ENCODE assay signal across 9 mouse cellular contexts in the genomic region with DNA sequence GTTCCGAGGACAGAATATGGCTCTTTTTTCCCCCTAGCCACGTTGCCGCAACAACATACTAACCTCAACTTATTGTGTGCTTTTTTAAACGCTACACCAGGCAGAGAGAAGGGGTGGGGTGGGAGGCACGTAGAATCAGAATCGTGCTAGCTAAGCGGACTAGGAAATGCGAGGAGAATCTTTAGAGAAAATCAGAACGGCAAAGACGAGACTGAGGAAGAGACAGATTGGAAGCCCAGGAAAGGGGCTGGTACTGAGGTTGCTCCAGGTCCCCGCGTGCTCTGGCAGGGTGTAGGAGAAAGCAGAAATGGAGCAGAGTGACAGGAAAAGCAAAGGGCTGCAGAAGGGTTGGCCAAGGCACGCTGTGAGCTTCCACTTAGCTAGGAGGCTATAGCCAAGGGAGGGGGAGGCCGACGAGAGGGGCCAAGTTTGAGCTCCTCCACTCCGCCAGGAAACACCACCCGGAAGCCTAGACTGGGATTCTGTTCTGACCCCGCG. TPM values are rescaled to one million over a fixed set of nuclear protein-coding genes. Genes with fewer than 3 reads are reported as not detected.
DNase-seq lines count a peak whose midpoint lies in the region; ATAC-seq and TF ChIP-seq lines count a peak whose summit lies in the region.
"Had no signal": no experiment of that assay in that cellular context is flagged by ENCODE, and none has a peak within 500 bp of the region (broad histone marks: within the 10 kb centered on the region; RNA-seq: fewer than 3 reads in every experiment).

No protein-coding gene starts in this region.

- no peak overlapping the region for H3K9ac ChIP-seq in forebrain, embryonic 16.5 days (replicated peaks; ENCODE audit: low read depth, low read length)
- no peak overlapping the region for H3K9ac ChIP-seq in lung, embryonic 15.5 days
- no peak overlapping the region for H3K9ac ChIP-seq in hindbrain, embryonic 15.5 days
- H3K9ac ChIP-seq in neural tube, embryonic 11.5 days (ENCODE audit: low read length), result no peak overlapping the region
- H3K9ac ChIP-seq in liver, embryonic 12.5 days, result no peak overlapping the region

- no peak for TF ChIP-seq POLR2A in lung, adult 2 months (IDR thresholded peaks at IDR 0.05; ENCODE audit: borderline replicate concordance, extremely low read depth, low read depth, low read length)

- H3K9me3 ChIP-seq in forebrain, embryonic 10.5 days, result no peaks in the 10 kb centered on the region
- no peaks in the 10 kb centered on the region for H3K9me3 ChIP-seq in forebrain, embryonic 16.5 days (ENCODE audit: control insufficient read depth, low read length)
- no peaks in the 10 kb centered on the region for H3K9me3 ChIP-seq in lung, embryonic 15.5 days
- H3K9me3 ChIP-seq in hindbrain, embryonic 15.5 days, result no peaks in the 10 kb centered on the region
- no peaks in the 10 kb centered on the region for H3K9me3 ChIP-seq in neural tube, embryonic 11.5 days (ENCODE audit: control insufficient read depth, low read length)
- no peaks in the 10 kb centered on the region for H3K9me3 ChIP-seq in liver, embryonic 12.5 days (replicated peaks)

- peak overlapping the region; percentile 33 for H3K4me3 ChIP-seq in forebrain, embryonic 10.5 days
- no peak overlapping the region for H3K4me3 ChIP-seq in forebrain, embryonic 16.5 days (replicated peaks; ENCODE audit: low read length)
- no peak overlapping the region; the same call in 1 of the 2 replicates for H3K4me3 ChIP-seq in lung, embryonic 15.5 days
- H3K4me3 ChIP-seq in lung, adult 2 months (replicated peaks; ENCODE audit: extremely low read depth, low read depth, low read length), result no peak overlapping the region
- H3K4me3 ChIP-seq in hindbrain, embryonic 15.5 days, result no peak overlapping the region
- no peak overlapping the region for H3K4me3 ChIP-seq in neural tube, embryonic 11.5 days (ENCODE audit: low read depth, low read length)
- no peak overlapping the region for H3K4me3 ChIP-seq in liver, embryonic 12.5 days

- no peak overlapping the region for H3K27ac ChIP-seq in forebrain, embryonic 10.5 days
- no peak overlapping the region for H3K27ac ChIP-seq in forebrain, embryonic 16.5 days (ENCODE audit: low read length)
- no peak overlapping the region for H3K27ac ChIP-seq in lung, embryonic 15.5 days
- H3K27ac ChIP-seq in hindbrain, embryonic 15.5 days (replicated peaks), result no peak overlapping the region
- no peak overlapping the region for H3K27ac ChIP-seq in neural tube, embryonic 11.5 days (ENCODE audit: low read depth, low read length)
- no peak overlapping the region for H3K27ac ChIP-seq in liver, embryonic 12.5 days

- H3K4me2 ChIP-seq in forebrain, embryonic 16.5 days (ENCODE audit: low read length), result no peak overlapping the region
- H3K4me2 ChIP-seq in lung, embryonic 15.5 days, result 0 out of 2 replicates have a peak overlapping the region, but pooled peaks have one; percentile 27
- H3K4me2 ChIP-seq in hindbrain, embryonic 15.5 days, result peak overlapping the region; percentile 36; the same call in 1 of the 2 replicates
- H3K4me2 ChIP-seq in neural tube, embryonic 11.5 days (ENCODE audit: low read depth), result 0 out of 2 replicates have a peak overlapping the region, but pooled peaks have one; percentile 21
- no peak overlapping the region for H3K4me2 ChIP-seq in liver, embryonic 12.5 days

- H3K27me3 ChIP-seq in forebrain, embryonic 10.5 days (ENCODE audit: poor library complexity, severe bottlenecking), result peaks cover 99% of the 10 kb centered on the region
- H3K27me3 ChIP-seq in forebrain, embryonic 16.5 days (replicated peaks; ENCODE audit: control insufficient read depth, insufficient read depth, low read length), result peaks cover 68% of the 10 kb centered on the region
- H3K27me3 ChIP-seq in lung, embryonic 15.5 days, result peaks cover 94% of the 10 kb centered on the region
- H3K27me3 ChIP-seq in hindbrain, embryonic 15.5 days, result peaks cover 73% of the 10 kb centered on the region
- peaks cover 91% of the 10 kb centered on the region for H3K27me3 ChIP-seq in neural tube, embryonic 11.5 days (ENCODE audit: control insufficient read depth, insufficient read depth, low read length)
- H3K27me3 ChIP-seq in liver, embryonic 12.5 days (replicated peaks), result peaks cover 96% of the 10 kb centered on the region

- H3K36me3 ChIP-seq in forebrain, embryonic 10.5 days (replicated peaks), result no peaks in the 10 kb centered on the region
- no peaks in the 10 kb centered on the region for H3K36me3 ChIP-seq in forebrain, embryonic 16.5 days (ENCODE audit: control insufficient read depth, insufficient read depth)
- H3K36me3 ChIP-seq in lung, embryonic 15.5 days, result no peaks in the 10 kb centered on the region
- H3K36me3 ChIP-seq in hindbrain, embryonic 15.5 days, result no peaks in the 10 kb centered on the region
- no peaks in the 10 kb centered on the region for H3K36me3 ChIP-seq in neural tube, embryonic 11.5 days (ENCODE audit: control insufficient read depth, insufficient read depth, low read length)
- no peaks in the 10 kb centered on the region for H3K36me3 ChIP-seq in liver, embryonic 12.5 days

- TF ChIP-seq CTCF in lung, adult 2 months (IDR thresholded peaks at IDR 0.05; ENCODE audit: insufficient read depth, low read length), result no peak

- peak; percentile 53 for DNase-seq in forebrain, embryonic 10.5 days (ENCODE audit: extremely low spot score, low spot score)
- DNase-seq in lung, adult 2 months, result no peak
- DNase-seq in neural tube, embryonic 11.5 days (ENCODE audit: low spot score), result no peak
- DNase-seq in T-cell, adult 2 months (ENCODE audit: low spot score), result no peak
- DNase-seq: lung, adult 18-20 months had no signal

- 1% methylated on average over 19 of the region's 19 CpGs for WGBS in forebrain, embryonic 10.5 days
- WGBS in forebrain, embryonic 16.5 days, result under 1% methylated on average over 19 of the region's 19 CpGs
- under 1% methylated on average over 19 of the region's 19 CpGs for WGBS in lung, embryonic 15.5 days
- 3% methylated on average over 19 of the region's 19 CpGs for WGBS in lung, adult 2 months
- WGBS in hindbrain, embryonic 15.5 days, result under 1% methylated on average over 19 of the region's 19 CpGs
- 1% methylated on average over 19 of the region's 19 CpGs for WGBS in neural tube, embryonic 11.5 days
- 4% methylated on average over 19 of the region's 19 CpGs for WGBS in liver, embryonic 12.5 days (ENCODE audit: insufficient replicate concordance)

- no peak for ATAC-seq in forebrain, embryonic 16.5 days
- no peak for ATAC-seq in lung, embryonic 15.5 days (ENCODE audit: borderline replicate concordance, extremely low read depth, low FRiP score, low TSS enrichment)
- no peak for ATAC-seq in hindbrain, embryonic 15.5 days (ENCODE audit: low FRiP score, low read depth)
- no peak for ATAC-seq in neural tube, embryonic 11.5 days (ENCODE audit: insufficient read depth, low FRiP score, low TSS enrichment)
- no peak for ATAC-seq in liver, embryonic 12.5 days

- peaks cover 51% of the 10 kb centered on the region for H3K4me1 ChIP-seq in forebrain, embryonic 10.5 days
- H3K4me1 ChIP-seq in forebrain, embryonic 16.5 days (replicated peaks; ENCODE audit: control insufficient read depth, insufficient read depth, low read length), result peaks cover 6% of the 10 kb centered on the region; the same call in 1 of the 2 replicates
- peaks cover 13% of the 10 kb centered on the region for H3K4me1 ChIP-seq in lung, embryonic 15.5 days
- no peaks in the 10 kb centered on the region; the same call in 1 of the 2 replicates for H3K4me1 ChIP-seq in lung, adult 2 months (ENCODE audit: control insufficient read depth, insufficient read depth, low read length)
- peaks cover 12% of the 10 kb centered on the region; the same call in 1 of the 2 replicates for H3K4me1 ChIP-seq in hindbrain, embryonic 15.5 days (replicated peaks)
- peaks cover 11% of the 10 kb centered on the region; the same call in 1 of the 2 replicates for H3K4me1 ChIP-seq in neural tube, embryonic 11.5 days (ENCODE audit: control insufficient read depth, insufficient read depth, low read length)
- peaks cover 7% of the 10 kb centered on the region; the same call in 1 of the 2 replicates for H3K4me1 ChIP-seq in liver, embryonic 12.5 days

RNA-seq across cellular contexts. Expression of gene Pax5, which starts 3.3 kb away (rescaled TPM):
- polyA plus RNA-seq in forebrain, embryonic 10.5 days (2016; fragmentation: Nextera tagmentation; extraction: Ambion mirVana), result 0.26 and 0.71 TPM in 2 replicates
- 0.34 and 1.2 TPM in 2 replicates for polyA plus RNA-seq in forebrain, embryonic 16.5 days (2015; fragmentation: Nextera tagmentation; extraction: Ambion mirVana)
- polyA plus RNA-seq in lung, embryonic 15.5 days (2015; fragmentation: Nextera tagmentation; extraction: Ambion mirVana), result not detected in 2 replicates
- 6.1 and 6.7 TPM in 2 replicates for polyA plus RNA-seq in lung, adult 2 months (2012; rRNA removed)
- 2.1 and 2.2 TPM in 2 replicates for polyA plus RNA-seq in hindbrain, embryonic 15.5 days (2015; fragmentation: Nextera tagmentation; extraction: Ambion mirVana)
- polyA plus RNA-seq in neural tube, embryonic 11.5 days (2014; fragmentation: Nextera tagmentation; extraction: Ambion mirVana), result 0.76 and 2.4 TPM in 2 replicates
- polyA plus RNA-seq in liver, embryonic 12.5 days (2016; fragmentation: Nextera tagmentation; extraction: Ambion mirVana), result 0.06 TPM in 1 of 2 replicates, not detected in the other

RNA-seq across cellular contexts. Expression of gene Zcchc7, which starts 42.1 kb away (rescaled TPM):
- 21.9 and 24.7 TPM in 2 replicates for polyA plus RNA-seq in forebrain, embryonic 10.5 days (2016; fragmentation: Nextera tagmentation; extraction: Ambion mirVana)
- 43.7 and 44.4 TPM in 2 replicates for polyA plus RNA-seq in forebrain, embryonic 16.5 days (2015; fragmentation: Nextera tagmentation; extraction: Ambion mirVana)
- polyA plus RNA-seq in lung, embryonic 15.5 days (2015; fragmentation: Nextera tagmentation; extraction: Ambion mirVana), result 29.5 and 31.5 TPM in 2 replicates
- 8.5 and 15.9 TPM in 2 replicates for polyA plus RNA-seq in lung, adult 2 months (2012; rRNA removed)
- polyA plus RNA-seq in hindbrain, embryonic 15.5 days (2015; fragmentation: Nextera tagmentation; extraction: Ambion mirVana), result 35.3 and 41.6 TPM in 2 replicates
- polyA plus RNA-seq in neural tube, embryonic 11.5 days (2014; fragmentation: Nextera tagmentation; extraction: Ambion mirVana), result 23.8 and 24.4 TPM in 2 replicates
- polyA plus RNA-seq in liver, embryonic 12.5 days (2016; fragmentation: Nextera tagmentation; extraction: Ambion mirVana), result 17.2 and 21.2 TPM in 2 replicates

Comparison
In these comparisons a context has a peak if more than half of its experiments do, and no peak if none do; other contexts are left out.
1. H3K4me2 ChIP-seq: peak in lung, embryonic 15.5 days (single experiment), hindbrain, embryonic 15.5 days (single experiment) and neural tube, embryonic 11.5 days (single experiment); none in forebrain, embryonic 16.5 days (single experiment) and liver, embryonic 12.5 days (single experiment).